Mouse (Mus musculus): ENCODE measurements around the gene Glipr2. TPM values are rescaled to one million over a fixed set of nuclear protein-coding genes. Genes with fewer than 3 reads are reported as not detected.

Gene Glipr2
- total RNA-seq, 2 experiments from 2014 or later, result 3.3 to 4.0 TPM

GRCm38 (mm10) chr4:44004623-44005409 is 47.6 kb downstream of the Glipr2 start:
- DNase-seq (ENCODE audit: low spot score in 2 of 2), result no peak

- DNase-seq (ENCODE audit: low spot score in 2 of 2), result peak in 1 of 2 experiments; percentile 2
Observed at GRCm38 (mm10) chr4:44010176-44010575, 53.0 kb downstream of the Glipr2 start.

- no peak for DNase-seq (ENCODE audit: low spot score in 2 of 2)
Observed at GRCm38 (mm10) chr4:44010893-44011292, 53.7 kb downstream of the Glipr2 start.

- no peak for DNase-seq (ENCODE audit: low spot score in 2 of 2)
Observed at GRCm38 (mm10) chr4:44011799-44012198, 54.6 kb downstream of the Glipr2 start.

GRCm38 (mm10) chr4:44012376-44013367 is 55.5 kb downstream of the Glipr2 start:
- DNase-seq (ENCODE audit: low spot score in 2 of 2), result peak; percentile 93 to 97

GRCm38 (mm10) chr4:44013391-44014070 is 56.3 kb downstream of the Glipr2 start:
- peak in 1 of 2 experiments; percentile 2 for DNase-seq (ENCODE audit: low spot score in 2 of 2)

- no peak for DNase-seq (ENCODE audit: low spot score in 2 of 2)
Observed at GRCm38 (mm10) chr4:44016071-44016470, 58.9 kb downstream of the Glipr2 start.

GRCm38 (mm10) chr4:44016791-44017190 is 59.6 kb downstream of the Glipr2 start:
- DNase-seq (ENCODE audit: low spot score in 2 of 2), result no peak

GRCm38 (mm10) chr4:44022323-44022722 is 65.1 kb downstream of the Glipr2 start:
- DNase-seq (ENCODE audit: low spot score in 2 of 2), result peak in 1 of 2 experiments; percentile 0

- no peak for DNase-seq (ENCODE audit: low spot score in 2 of 2)
Observed at GRCm38 (mm10) chr4:44022766-44023165, 65.6 kb downstream of the Glipr2 start.

- no peak for DNase-seq (ENCODE audit: low spot score in 2 of 2)
Observed at GRCm38 (mm10) chr4:44023681-44024080, 66.5 kb downstream of the Glipr2 start.

GRCm38 (mm10) chr4:44024241-44024640 is 67.0 kb downstream of the Glipr2 start:
- no peak for DNase-seq (ENCODE audit: low spot score in 2 of 2)

- no peak for DNase-seq (ENCODE audit: low spot score in 2 of 2)
Observed at GRCm38 (mm10) chr4:44025570-44025969, 68.4 kb downstream of the Glipr2 start.

Other genes starting within 250 kb of the Glipr2 start
- not detected for gene Olfr71, start 247.1 kb upstream of the Glipr2 start, total RNA-seq (2021)
- 1 to 10 TPM in 1 of 2 experiments, under 1 TPM in 1; 0.79 to 1.6 TPM for gene Hrct1, start 230.2 kb upstream of the Glipr2 start, total RNA-seq (2021)
- gene Spaar, start 227.4 kb upstream of the Glipr2 start, total RNA-seq (2021), result 1 to 10 TPM in 1 of 2 experiments, under 1 TPM in 1; 0.58 to 1.3 TPM
- not detected for gene Olfr159, start 186.4 kb upstream of the Glipr2 start, total RNA-seq (2021)
- gene Olfr156, start 133.5 kb upstream of the Glipr2 start, total RNA-seq (2021), result not detected
- gene Olfr157, start 117.2 kb upstream of the Glipr2 start, total RNA-seq (2021), result not detected
- gene Olfr155, start 105.8 kb upstream of the Glipr2 start, total RNA-seq (2021), result not detected
- 1 to 10 TPM; 6.0 to 6.2 TPM for gene Reck, start 81.9 kb upstream of the Glipr2 start, total RNA-seq (2021)
- not detected for gene Ccin, start 26.1 kb downstream of the Glipr2 start, total RNA-seq (2021)
- gene Clta, start 47.1 kb downstream of the Glipr2 start, total RNA-seq (2021), result 100 to 1,000 TPM; 284 to 304 TPM
- 10 to 100 TPM; 49.7 to 53.1 TPM for gene Gne, start 126.8 kb downstream of the Glipr2 start, total RNA-seq (2021)

Measured in layer of hippocampus, adult 18-20 months (tissue).